Mouse (Mus musculus) MEL (cell line): ENCODE measurements around the gene Rpl31. TPM values are rescaled to one million over a fixed set of nuclear protein-coding genes. Genes with fewer than 3 reads are reported as not detected.

Experiments used
- DNase-seq: peaks from one replicate; pipeline ENCODE4 v3.0.0; 2011; ENCODE audit warnings: low read depth, low spot score
- H3K27ac ChIP-seq: 2 replicates; pipeline ENCODE4 v1.5.1; 2012; ENCODE audit warnings: low read depth, mild to moderate bottlenecking, control low read depth, low read length, moderate library complexity; ENCODE audit not compliant: control insufficient read depth
- H3K27me3 ChIP-seq, 2 experiments: fragments of 150-350 bp in 1 of 2; sonication (generic) in 1 of 2; 2 replicates each; pipeline ENCODE4 v1.6.1; 2012; ENCODE audit warnings: low read length in 2 of 2, mild to moderate bottlenecking in 2 of 2, improper control_type of control experiment in 1 of 2, moderate library complexity in 1 of 2; ENCODE audit not compliant: insufficient read depth in 2 of 2, control insufficient read depth in 1 of 2
- H3K36me3 ChIP-seq, 2 experiments: 2 replicates each; pipeline ENCODE4 v1.6.1; 2012 to 2014; ENCODE audit warnings: low read length in 2 of 2, improper control_type of control experiment in 1 of 2, inconsistent platforms in 1 of 2, mild to moderate bottlenecking in 1 of 2; ENCODE audit not compliant: insufficient read depth in 2 of 2, control insufficient read depth in 1 of 2
- H3K4me1 ChIP-seq, 2 experiments: fragments of 150-350 bp in 1 of 2; sonication (generic) in 1 of 2; 2 replicates each; pipeline ENCODE4 v1.6.1; 2012; ENCODE audit warnings: low read length in 2 of 2, improper control_type of control experiment in 1 of 2, mild to moderate bottlenecking in 1 of 2; ENCODE audit not compliant: insufficient read depth in 2 of 2, control insufficient read depth in 1 of 2
- H3K4me3 ChIP-seq, 2 experiments: fragments of 150-350 bp in 1 of 2; sonication (generic) in 1 of 2; 2 replicates each; pipeline ENCODE4 v1.5.1; 2012; ENCODE audit warnings: low read depth in 2 of 2, low read length in 2 of 2, mild to moderate bottlenecking in 2 of 2, moderate library complexity in 2 of 2, control low read depth in 1 of 2, improper control_type of control experiment in 1 of 2; ENCODE audit not compliant: control insufficient read depth in 1 of 2, insufficient read depth in 1 of 2
- H3K79me2 ChIP-seq: 2 replicates; pipeline ENCODE4 v1.6.1; 2012; ENCODE audit warnings: mild to moderate bottlenecking, low read length, moderate library complexity; ENCODE audit not compliant: control insufficient read depth, poor library complexity, insufficient read depth
- H3K9ac ChIP-seq: 2 replicates; pipeline ENCODE4 v1.6.1; 2012; ENCODE audit warnings: low read depth, mild to moderate bottlenecking, control low read depth, low read length, moderate library complexity; ENCODE audit not compliant: control insufficient read depth, poor library complexity, severe bottlenecking
- H3K9me3 ChIP-seq: fragments of 150-350 bp; sonication (generic); replicated peaks from 2 replicates; pipeline ENCODE4 v1.6.1; 2012; ENCODE audit warnings: mild to moderate bottlenecking, low read length, improper control_type of control experiment, moderate library complexity; ENCODE audit not compliant: insufficient read depth
- CHD1 ChIP-seq: IDR thresholded peaks from 2 replicates; pipeline ENCODE4 v1.6.1; 2012; ENCODE audit warnings: low read depth, mild to moderate bottlenecking, inconsistent platforms, low read length, improper control_type of control experiment
- CTCF ChIP-seq, 3 experiments: IDR thresholded peaks in 2 of 3; conservative IDR thresholded peaks in 1 of 3; 2 replicates each; pipeline ENCODE4 v1.5.1; 2011 to 2012; ENCODE audit warnings: low read length in 3 of 3, low read depth in 2 of 3, mild to moderate bottlenecking in 2 of 3, improper control_type of control experiment in 1 of 3, inconsistent platforms in 1 of 3, mixed read lengths in 1 of 3, moderate library complexity in 1 of 3; ENCODE audit not compliant: control insufficient read depth in 1 of 3, insufficient read depth in 1 of 3, poor library complexity in 1 of 3, severe bottlenecking in 1 of 3
- GATA1 ChIP-seq: IDR thresholded peaks from 2 replicates; pipeline ENCODE4 v1.6.1; 2011; ENCODE audit warnings: low read depth, low read length, improper control_type of control experiment
- JUND ChIP-seq: IDR thresholded peaks from 2 replicates; pipeline ENCODE4 v1.6.1; 2011; ENCODE audit warnings: low read depth, mild to moderate bottlenecking, improper control_type of control experiment, low read length
- KAT2A ChIP-seq: conservative IDR thresholded peaks from 2 replicates; pipeline ENCODE4 v1.6.1; 2012; ENCODE audit warnings: low read depth, low read length, improper control_type of control experiment, inconsistent platforms
- MAFK ChIP-seq: IDR thresholded peaks from 2 replicates; pipeline ENCODE4 v1.6.1; 2011; ENCODE audit warnings: low read depth, mild to moderate bottlenecking, low read length, improper control_type of control experiment, borderline replicate concordance
- MAX ChIP-seq: IDR thresholded peaks from 2 replicates; pipeline ENCODE4 v1.6.1; 2011; ENCODE audit warnings: low read length, improper control_type of control experiment
- MXI1 ChIP-seq: IDR thresholded peaks from 2 replicates; pipeline ENCODE4 v1.6.1; 2011; ENCODE audit warnings: mild to moderate bottlenecking, low read depth, low read length, improper control_type of control experiment
- MYB ChIP-seq: IDR thresholded peaks from 2 replicates; pipeline ENCODE4 v1.6.1; 2011; ENCODE audit warnings: mild to moderate bottlenecking, low read depth, low read length, improper control_type of control experiment
- NRF1 ChIP-seq: IDR thresholded peaks from 2 replicates; pipeline ENCODE4 v1.6.1; 2014; ENCODE audit warnings: low read depth, mild to moderate bottlenecking, inconsistent platforms, low read length, improper control_type of control experiment, moderate library complexity; ENCODE audit not compliant: poor library complexity, insufficient read depth, severe bottlenecking
- POLR2A ChIP-seq, 2 experiments: IDR thresholded peaks; 2 replicates each; pipeline ENCODE4 v1.6.1; 2011 to 2012; ENCODE audit warnings: low read length in 2 of 2, mild to moderate bottlenecking in 2 of 2, control low read depth in 1 of 2, improper control_type of control experiment in 1 of 2, low read depth in 1 of 2, moderate library complexity in 1 of 2; ENCODE audit not compliant: control insufficient read depth in 1 of 2, insufficient read depth in 1 of 2, poor library complexity in 1 of 2
- POLR2AphosphoS2 ChIP-seq: IDR thresholded peaks from 2 replicates; pipeline ENCODE4 v1.6.1; 2011; ENCODE audit warnings: low read length, improper control_type of control experiment
- RAD21 ChIP-seq: IDR thresholded peaks from 2 replicates; pipeline ENCODE4 v1.6.1; 2011; ENCODE audit warnings: mild to moderate bottlenecking, low read depth, low read length, improper control_type of control experiment
- SIN3A ChIP-seq: IDR thresholded peaks from 2 replicates; pipeline ENCODE4 v1.6.1; 2012; ENCODE audit warnings: low read length, improper control_type of control experiment, inconsistent platforms
- SMC3 ChIP-seq: IDR thresholded peaks from 2 replicates; pipeline ENCODE4 v1.6.1; 2011; ENCODE audit warnings: low read depth, low read length, improper control_type of control experiment
- TAL1 ChIP-seq: IDR thresholded peaks from 2 replicates; pipeline ENCODE4 v1.6.1; 2012; ENCODE audit warnings: mild to moderate bottlenecking, inconsistent platforms, low read length, moderate library complexity, mixed read lengths
- TBP ChIP-seq: IDR thresholded peaks from 2 replicates; pipeline ENCODE4 v1.8.0; 2011; ENCODE audit warnings: low read depth, low read length, improper control_type of control experiment
- UBTF ChIP-seq: IDR thresholded peaks from 2 replicates; pipeline ENCODE4 v1.6.1; 2012; ENCODE audit warnings: low read depth, mild to moderate bottlenecking, inconsistent platforms, low read length, improper control_type of control experiment, moderate library complexity, borderline replicate concordance; ENCODE audit not compliant: insufficient read depth
- USF1 ChIP-seq: IDR thresholded peaks from 2 replicates; pipeline ENCODE4 v1.6.1; 2014; ENCODE audit warnings: low read depth, mild to moderate bottlenecking, inconsistent platforms, low read length, improper control_type of control experiment, moderate library complexity
- ZC3H11A ChIP-seq: IDR thresholded peaks from 2 replicates; pipeline ENCODE4 v1.6.1; 2012; ENCODE audit warnings: low read depth, mild to moderate bottlenecking, inconsistent platforms, low read length, improper control_type of control experiment
- ZKSCAN1 ChIP-seq: IDR thresholded peaks from 2 replicates; pipeline ENCODE4 v1.6.1; 2012; ENCODE audit warnings: low read depth, mild to moderate bottlenecking, inconsistent platforms, low read length, improper control_type of control experiment, moderate library complexity
- ZMIZ1 ChIP-seq: IDR thresholded peaks from 2 replicates; pipeline ENCODE4 v1.6.1; 2012; ENCODE audit warnings: low read depth, mild to moderate bottlenecking, inconsistent platforms, low read length, improper control_type of control experiment, moderate library complexity
- ZNF384 ChIP-seq: IDR thresholded peaks from 2 replicates; pipeline ENCODE4 v1.6.1; 2012; ENCODE audit warnings: low read depth, mild to moderate bottlenecking, inconsistent platforms, low read length, improper control_type of control experiment
- polyA plus RNA-seq, 2 experiments: library from polyadenylated mRNA; stranded (reverse) in 1 of 2; unstranded in 1 of 2; fragments of >175 nt in 1 of 2; fragments of >200 nt in 1 of 2; gene quantifications; 2 replicates each; pipeline versions ENCODE4 v1.2.1 to v1.2.4; 2012; ENCODE audit warnings: low replicate concordance in 2 of 2, low read depth in 1 of 2; ENCODE audit not compliant: insufficient read length in 2 of 2, insufficient read depth in 1 of 2, missing spikeins in 1 of 2
- total RNA-seq: library from RNA; depleted of rRNA; stranded (reverse); fragments of 300-350 nt; gene quantifications from 2 replicates; pipeline ENCODE4 v1.2.3, GENCODE M21; 2012

Gene Rpl31
- total and polyA plus RNA-seq, 3 experiments: 848 to 2,111 TPM; not detected in 1

- H3K9ac ChIP-seq: no peak overlapping the region
- H3K79me2 ChIP-seq: no peaks in the 10 kb centered on the region
- peaks cover 0 to 7% of the 10 kb centered on the region in 2 experiments; a peak in 2 of 4 replicates for H3K4me1 ChIP-seq
- DNase-seq: no peak
- no peak overlapping the region for H3K27ac ChIP-seq
- peaks cover 4 to 12% of the 10 kb centered on the region in 2 experiments for H3K27me3 ChIP-seq
- no peaks in the 10 kb centered on the region for H3K9me3 ChIP-seq
- peaks cover 0 to 7% of the 10 kb centered on the region in 2 experiments; a peak in 2 of 4 replicates for H3K36me3 ChIP-seq
- TF ChIP-seq ZNF384 (no peak), SIN3A (no peak), RAD21 (no peak), GATA1 (no peak), ZKSCAN1 (no peak), UBTF (no peak), MAFK (no peak), CHD1 (no peak), JUND (no peak), TBP (no peak), MXI1 (no peak), POLR2AphosphoS2 (no peak), ZC3H11A (no peak)
- TF ChIP-seq, all 39 proteins: peak for 0
- no peak overlapping the region for H3K4me3 ChIP-seq
Measured at GRCm38 (mm10) chr1:39336788-39337187, 30.9 kb upstream of the Rpl31 start.

GRCm38 (mm10) chr1:39338831-39339230 lies 28.8 kb upstream of the Rpl31 start:
- Histone ChIP-seq H3K4me1 (peaks cover 0 to 7% of the 10 kb centered on the region in 2 experiments; a peak in 2 of 4 replicates), H3K27me3 (peaks cover 4 to 8% of the 10 kb centered on the region in 2 experiments; a peak in 3 of 4 replicates), H3K79me2 (no peaks in the 10 kb centered on the region), H3K4me3 (no peak overlapping the region), H3K36me3 (peaks cover 0 to 7% of the 10 kb centered on the region in 2 experiments; a peak in 2 of 4 replicates), H3K9ac (no peak overlapping the region), H3K9me3 (no peaks in the 10 kb centered on the region), H3K27ac (no peak overlapping the region)
- no peak for DNase-seq
- TF ChIP-seq POLR2AphosphoS2: no peak
- no peak for TF ChIP-seq NRF1
- no peak for TF ChIP-seq MXI1
- no peak for TF ChIP-seq ZMIZ1
- TF ChIP-seq ZC3H11A: no peak
- no peak for TF ChIP-seq MYB
- TF ChIP-seq TBP: no peak
- no peak for TF ChIP-seq SMC3
- no peak for TF ChIP-seq MAX
- no peak for TF ChIP-seq JUND
- TF ChIP-seq CTCF (IDR thresholded peaks at IDR 0.05 in 2 of 3, conservative IDR thresholded peaks at IDR 0.05 in 1 of 3; ENCODE audit: control insufficient read depth in 1 of 3, insufficient read depth in 1 of 3, low read depth in 2 of 3, low read length in 3 of 3, poor library complexity in 1 of 3, severe bottlenecking in 1 of 3): no peak
- TF ChIP-seq POLR2A (IDR thresholded peaks at IDR 0.05; ENCODE audit: control insufficient read depth in 1 of 2, insufficient read depth in 1 of 2, low read depth in 1 of 2, low read length in 2 of 2, poor library complexity in 1 of 2): no peak
- TF ChIP-seq KAT2A: no peak
- no peak for TF ChIP-seq TAL1
- TF ChIP-seq USF1: no peak
